Mouse (Mus musculus) kidney, adult 10 weeks (tissue): ENCODE measurements around the gene Cnbp. TPM values are rescaled to one million over a fixed set of nuclear protein-coding genes. Genes with fewer than 3 reads are reported as not detected.

Experiments used
- polyA plus RNA-seq: library from polyadenylated mRNA; stranded (reverse); fragments of 350-450 nt; fragmentation: Illumina TruSeq; extraction: RNeasy Lipid Tissue Mini Kit (QIAGEN cat#74804); gene quantifications from one replicate; pipeline ENCODE4 v1.2.3, GENCODE M21; 2014; ENCODE audit warnings: low read depth, low replicate concordance

Cnbp gene
- 654 TPM for polyA plus RNA-seq

DNA sequence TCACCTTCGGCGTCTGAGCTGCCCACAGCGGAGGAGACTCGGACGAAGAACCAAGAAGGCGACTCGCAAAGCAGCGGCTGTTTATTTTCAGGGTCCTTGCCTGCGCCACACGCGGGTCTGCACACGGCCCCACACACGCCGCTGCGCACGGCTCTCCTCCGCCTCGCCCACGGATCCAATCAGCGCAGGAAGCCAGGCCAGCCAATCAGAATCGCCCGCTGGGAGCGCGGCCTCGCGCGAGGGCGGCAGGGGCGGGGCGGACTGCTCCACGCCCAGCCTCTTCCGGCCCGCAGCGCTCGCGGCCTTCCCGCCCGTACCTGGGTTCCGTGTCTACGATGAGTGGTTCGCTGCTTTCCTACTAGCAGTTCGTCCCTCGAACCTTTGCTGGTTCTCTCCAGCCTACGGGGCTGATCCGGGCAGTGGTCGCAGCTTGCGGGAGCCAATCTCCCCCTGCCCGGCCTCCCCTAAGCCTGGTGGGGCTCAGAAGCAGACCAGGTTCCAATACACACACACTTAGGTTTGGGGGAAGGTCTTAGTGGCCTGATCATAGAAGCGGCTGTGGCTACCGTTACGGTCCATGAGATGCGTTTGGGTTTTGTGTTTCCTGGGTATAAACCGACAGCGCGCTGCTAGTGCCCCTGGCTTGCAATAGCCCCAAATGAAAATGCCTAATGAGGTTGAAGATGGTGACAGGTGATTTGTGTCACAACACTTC, at the start of gene Cnbp:
TSS of gene Cnbp (minus strand) at position 207 of the 715 bp plus-strand sequence.

DNA sequence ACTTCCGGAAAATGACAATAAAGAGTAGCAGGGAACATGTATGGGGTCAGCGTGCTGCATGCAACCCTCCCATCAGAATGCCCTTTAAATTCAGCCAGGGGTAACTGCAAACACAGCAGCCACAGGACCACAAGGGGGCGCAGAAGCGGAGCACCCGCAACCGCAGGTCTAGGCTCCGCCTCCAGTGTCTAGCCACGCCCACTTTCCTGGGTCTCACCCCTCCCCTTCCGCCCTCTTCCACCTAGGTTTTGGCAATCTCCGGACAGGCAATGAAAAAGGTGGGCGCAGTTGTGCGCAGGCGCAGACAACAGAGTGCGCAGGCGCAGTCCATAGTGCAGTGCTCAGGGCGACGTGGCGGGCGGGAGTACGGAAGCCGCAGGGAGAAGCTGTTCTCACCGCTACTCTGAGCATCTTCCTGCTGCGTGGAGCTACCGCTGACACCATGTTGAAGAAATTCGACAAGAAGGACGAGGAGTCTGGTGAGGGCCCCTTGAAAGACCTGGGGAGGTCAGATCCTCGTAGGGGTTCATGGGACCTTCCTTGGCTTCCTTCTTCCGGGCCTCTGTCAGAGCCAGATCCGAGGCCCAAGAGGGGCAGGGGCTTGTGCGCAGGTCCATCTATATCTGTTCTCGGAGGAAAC, 36.8 kb upstream of the Cnbp start, which contains the start of gene Copg1:
TSS of gene Copg1 (plus strand) at position 221 of the 640 bp plus-strand sequence.

DNA sequence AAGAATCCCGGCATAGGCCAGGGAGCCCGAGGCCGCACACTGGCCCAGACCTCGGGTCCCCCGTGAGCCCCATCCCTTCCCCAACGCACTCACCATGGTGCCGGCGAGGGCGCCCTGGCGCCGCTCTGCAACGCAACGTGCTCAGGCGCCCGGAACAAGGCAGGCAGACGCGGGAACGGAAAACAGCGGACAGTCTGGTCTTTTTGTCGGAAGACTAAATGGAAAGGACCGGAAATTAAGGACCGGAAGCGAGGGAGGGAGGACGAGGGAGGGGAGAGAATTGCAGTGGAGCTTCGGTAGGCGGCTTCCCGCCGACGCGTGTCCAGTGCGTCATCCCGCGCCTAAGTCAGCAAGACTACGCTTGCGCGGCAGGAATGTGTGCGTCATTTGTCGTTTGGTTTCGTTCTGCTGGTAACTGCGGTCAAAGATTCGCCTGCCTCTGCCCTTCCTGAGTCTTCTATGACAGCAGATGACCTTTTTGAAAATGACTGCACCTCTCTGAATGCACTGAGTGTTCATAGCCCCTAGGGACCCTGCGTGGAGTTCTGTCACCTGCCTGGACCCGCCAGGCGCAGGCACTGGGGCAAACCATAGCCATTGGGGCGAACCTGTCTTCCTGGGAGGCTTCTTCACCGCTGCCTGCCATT, 12.2 kb downstream of the Cnbp start, which contains the start of gene Isy1:
TSS of gene Isy1 (minus strand) at position 248 of the 647 bp plus-strand sequence.

DNA sequence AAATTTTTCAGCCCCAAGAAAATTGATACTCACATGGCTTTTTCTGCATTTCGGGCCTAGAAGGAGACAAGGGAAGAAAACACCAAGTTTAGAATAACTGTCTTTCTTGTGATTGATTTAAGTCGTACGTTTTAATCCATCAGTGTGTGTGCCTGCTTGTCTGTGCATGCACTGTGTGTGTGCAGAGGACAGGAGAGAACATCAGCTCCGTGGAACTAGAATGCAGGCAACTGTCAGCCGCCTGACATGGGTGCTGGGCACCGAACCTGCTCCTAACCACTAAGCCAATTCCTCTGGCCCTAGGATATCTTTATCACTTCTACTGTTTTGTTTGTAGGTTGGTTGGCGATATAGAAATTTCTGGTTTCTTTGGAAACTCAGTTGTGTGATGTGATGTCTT, 15.2 kb downstream of the Cnbp start, which contains the start of gene Gm45140:
TSS of gene Gm45140 (minus strand) at position 101 of the 400 bp plus-strand sequence.

DNA sequence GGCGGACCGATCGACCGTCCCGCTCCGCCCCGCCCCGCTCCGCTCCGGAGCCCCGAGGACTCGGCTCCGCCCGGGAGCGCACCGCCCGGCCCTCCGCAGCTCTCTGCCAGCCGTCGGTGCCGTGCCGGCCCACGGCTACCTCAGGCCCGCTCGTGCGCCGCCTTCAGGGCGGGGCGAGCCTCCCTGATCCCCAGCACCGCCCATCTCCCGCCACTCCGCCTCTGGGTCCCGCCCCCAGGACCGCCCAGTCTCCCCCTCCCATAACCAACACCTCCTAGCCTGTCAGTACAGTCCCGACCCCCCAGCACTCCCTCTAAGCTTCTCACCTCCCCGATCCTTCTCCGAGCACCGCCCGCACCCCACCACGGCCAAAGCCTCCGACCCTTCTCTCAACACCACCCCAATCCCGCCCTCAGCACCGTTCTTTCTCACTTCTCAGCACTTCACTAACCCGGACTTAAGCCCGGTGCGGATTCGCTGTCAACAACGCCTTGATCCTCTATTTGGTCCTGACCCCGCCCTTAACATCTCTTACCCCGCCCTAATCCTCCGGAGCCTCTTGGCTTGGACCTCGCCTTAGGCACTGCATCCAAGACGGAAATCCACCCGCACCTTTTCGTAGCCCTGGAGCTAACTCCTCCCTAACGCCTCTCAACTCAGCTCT, 39.1 kb downstream of the Cnbp start, which contains the start of gene Rab43:
TSS of gene Rab43 (minus strand) at position 490 of the 664 bp plus-strand sequence.

Other genes with a start within 250 kb of the Cnbp start
- 4.9 TPM for gene Aplf, start 178.9 kb downstream of the Cnbp start, polyA plus RNA-seq
- gene Efcc1, start 120.2 kb downstream of the Cnbp start, polyA plus RNA-seq = not detected
- not detected for gene Gp9, start 73.0 kb downstream of the Cnbp start, polyA plus RNA-seq
- 5.8 TPM for gene Rab43, start 38.9 kb downstream of the Cnbp start, polyA plus RNA-seq
- gene Gm45140, start 15.3 kb downstream of the Cnbp start, polyA plus RNA-seq = not detected
- gene Isy1, start 12.3 kb downstream of the Cnbp start, polyA plus RNA-seq = 20.1 TPM
- 18.6 TPM for gene Copg1, start 36.7 kb upstream of the Cnbp start, polyA plus RNA-seq
- 8.3 TPM for gene Hmces, start 62.8 kb upstream of the Cnbp start, polyA plus RNA-seq
- gene H1fx, start 130.5 kb upstream of the Cnbp start, polyA plus RNA-seq = not detected
- gene Rab7, start 194.2 kb upstream of the Cnbp start, polyA plus RNA-seq = 349 TPM
- gene Rpn1, start 233.4 kb upstream of the Cnbp start, polyA plus RNA-seq = 126 TPM